Mouse (Mus musculus) liver, adult 2 months (tissue): ENCODE measurements at regions not wholly inside any gene's neighbourhood (a gene's known extent, or its start where the extent isn't known, plus 50 kb on each side); places are given as distances from the start of the nearest gene placed in this dataset.

ENCODE experiments used
- CTCF ChIP-seq: fragments of 200-500 bp; IDR thresholded peaks from 2 replicates; pipeline ENCODE4 v1.5.1; 2011; ENCODE audit warnings: low read depth, low read length, control low read depth
- POLR2A ChIP-seq: fragments of 200-500 bp; IDR thresholded peaks from 2 replicates; pipeline ENCODE4 v1.6.1; 2011; ENCODE audit warnings: low read length, control low read depth; ENCODE audit not compliant: insufficient read depth; ENCODE audit errors: extremely low read depth

DNA sequence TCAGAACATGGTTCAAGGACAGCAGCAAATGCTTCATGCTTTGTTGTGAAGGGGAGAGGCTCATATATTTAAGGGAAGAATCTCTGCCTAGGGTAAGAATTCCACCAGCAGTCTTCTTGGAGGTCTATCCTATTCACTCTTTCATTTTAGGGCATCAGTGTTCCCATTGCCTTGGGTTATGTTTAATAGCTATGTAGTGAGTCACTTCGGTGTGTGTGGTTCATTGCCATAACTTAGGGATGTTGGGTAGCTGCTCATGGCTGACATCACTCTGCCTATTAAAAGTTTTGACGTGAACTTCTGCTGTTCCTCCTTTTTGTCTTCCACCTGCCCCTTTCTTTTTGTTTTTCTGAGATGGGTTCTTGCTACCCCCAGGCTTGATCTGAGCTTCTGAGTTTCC lies 192.9 kb downstream of the Osr1 start:
- TF ChIP-seq CTCF (no peak), POLR2A (no peak)
